15 mouse cellular contexts compared by ENCODE assay signal in genomic region chr9:50497076-50497475, GRCm38 (mm10). TPM values are rescaled to one million over a fixed set of nuclear protein-coding genes. Genes with fewer than 3 reads are reported as not detected.
"Had no signal": no experiment of that assay in that cellular context is flagged by ENCODE, and none has a peak within 500 bp of the region (broad histone marks: within the 10 kb centered on the region; RNA-seq: fewer than 3 reads in every experiment).

No protein-coding gene starts in this region.

- H3K27ac ChIP-seq: left cerebral cortex, adult 2 months; limb, embryonic 10.5 days; liver, embryonic 14.5 days; macrophage; midbrain, embryonic 12.5 days; neural tube, embryonic 15.5 days had no signal

- DNase-seq: kidney, adult 18-20 months; lung, adult 2 months; lung, postnatal 14 days; right cerebral cortex, adult 18-20 months; right cerebral cortex, postnatal 25 days; thymus, adult 18-20 months; thymus, postnatal 14 days had no signal

- H3K9ac ChIP-seq: liver, embryonic 14.5 days; midbrain, embryonic 12.5 days; neural tube, embryonic 15.5 days had no signal

- H3K36me3 ChIP-seq: limb, embryonic 10.5 days; midbrain, embryonic 12.5 days; neural tube, embryonic 15.5 days had no signal

- H3K4me2 ChIP-seq: midbrain, embryonic 12.5 days; neural tube, embryonic 15.5 days had no signal

- ATAC-seq: midbrain, embryonic 16.5 days had no signal

- H3K27me3 ChIP-seq: midbrain, embryonic 12.5 days; neural tube, embryonic 15.5 days had no signal

- H3K9me3 ChIP-seq: limb, embryonic 10.5 days; megakaryocyte, embryonic 14.5 days; midbrain, embryonic 12.5 days; neural tube, embryonic 15.5 days had no signal

- H3K4me3 ChIP-seq: left cerebral cortex, adult 2 months; limb, embryonic 10.5 days; megakaryocyte, embryonic 14.5 days; midbrain, embryonic 12.5 days; neural tube, embryonic 15.5 days had no signal

RNA-seq across cellular contexts. Expression of gene Plet1, which starts 2.8 kb away (rescaled TPM):
- polyA plus RNA-seq: limb, embryonic 10.5 days; macrophage had no signal
